Mouse (Mus musculus) cerebellum, postnatal 14 days (tissue): ENCODE measurements around the gene Inhba.

Experiments
- DNase-seq, 2 experiments: peaks; one replicate each; pipeline ENCODE4 v3.0.0; 2021; ENCODE audit warnings: mixed read lengths in 2 of 2

Gene Inhba

DNA sequence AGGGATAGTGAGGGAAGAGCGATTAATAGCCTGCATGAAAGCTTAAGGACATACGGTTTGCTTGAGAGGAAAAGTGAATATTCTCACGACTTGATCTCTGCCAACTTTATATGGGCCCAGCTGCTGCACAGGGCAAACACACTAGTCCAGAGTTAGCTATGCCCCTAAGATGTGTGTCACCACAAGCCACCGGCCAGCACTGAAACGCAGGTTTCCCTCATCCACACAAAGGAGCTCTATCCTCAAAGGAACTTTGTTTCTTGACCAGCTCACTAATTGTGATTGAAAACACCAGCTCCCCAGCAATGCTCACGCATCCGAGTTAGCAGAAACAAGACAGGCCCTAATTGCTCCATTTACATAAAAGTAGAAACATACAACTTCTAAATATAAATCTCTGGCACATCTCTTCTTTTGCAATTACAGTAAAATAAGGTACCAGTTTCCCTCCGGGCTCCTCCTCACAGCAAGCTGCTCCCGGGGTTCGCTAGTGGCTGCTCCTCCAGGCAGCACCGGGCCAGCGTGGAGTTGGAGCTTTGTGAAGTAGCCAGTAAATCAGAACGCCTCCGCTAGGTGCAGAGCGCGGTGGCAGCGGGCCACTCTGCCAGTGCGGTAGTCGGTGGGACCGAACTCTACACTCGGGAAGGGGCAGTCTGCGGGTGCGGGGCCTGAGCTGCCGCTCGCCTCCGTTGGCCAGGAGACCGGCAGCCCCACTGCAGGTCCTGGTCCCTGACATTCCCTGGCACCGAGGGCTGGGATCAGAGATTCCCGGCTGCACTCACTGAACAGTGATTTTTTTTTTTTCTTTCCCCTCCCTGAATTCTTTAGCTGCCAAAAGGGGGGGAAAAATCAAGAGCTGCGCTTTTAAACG lies at the start of gene Inhba:
TSS of gene Inhba (plus strand) at position 480 of the 871 bp plus-strand sequence.
- peak; percentile 68 to 71 for DNase-seq

GRCm38 (mm10) chr13:15976584-15976983 lies 35.1 kb upstream of the Inhba start:
- no peak for DNase-seq

- no peak for DNase-seq
These were observed 32.1 kb upstream of the Inhba start for GRCm38 (mm10) chr13:15979551-15979950.

- no peak for DNase-seq
These were observed 29.6 kb upstream of the Inhba start for GRCm38 (mm10) chr13:15982041-15982440.

DNA sequence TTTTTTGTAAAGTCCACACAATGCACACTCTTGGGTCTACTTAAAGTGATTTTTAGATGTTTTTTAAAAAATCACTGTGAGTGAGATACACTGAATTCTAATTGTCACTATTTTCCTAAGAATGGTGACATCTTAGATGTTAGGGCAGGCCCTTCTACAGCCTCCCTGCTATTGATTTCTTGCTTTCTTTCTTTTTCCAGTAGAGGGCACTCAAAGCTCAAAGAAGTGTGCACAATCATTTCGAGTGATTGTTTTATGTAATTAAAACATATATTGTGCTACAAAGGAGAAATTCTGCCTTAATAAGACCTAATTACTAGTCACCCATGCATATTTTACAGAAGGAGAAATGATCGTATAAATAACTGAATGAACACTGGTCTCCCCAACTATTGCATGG lies 25.9 kb upstream of the Inhba start:
- no peak for DNase-seq

- no peak for DNase-seq
These were observed 25.5 kb upstream of the Inhba start for GRCm38 (mm10) chr13:15986172-15986571.

- no peak for DNase-seq
These were observed 16.3 kb upstream of the Inhba start for GRCm38 (mm10) chr13:15995314-15995713.

DNA sequence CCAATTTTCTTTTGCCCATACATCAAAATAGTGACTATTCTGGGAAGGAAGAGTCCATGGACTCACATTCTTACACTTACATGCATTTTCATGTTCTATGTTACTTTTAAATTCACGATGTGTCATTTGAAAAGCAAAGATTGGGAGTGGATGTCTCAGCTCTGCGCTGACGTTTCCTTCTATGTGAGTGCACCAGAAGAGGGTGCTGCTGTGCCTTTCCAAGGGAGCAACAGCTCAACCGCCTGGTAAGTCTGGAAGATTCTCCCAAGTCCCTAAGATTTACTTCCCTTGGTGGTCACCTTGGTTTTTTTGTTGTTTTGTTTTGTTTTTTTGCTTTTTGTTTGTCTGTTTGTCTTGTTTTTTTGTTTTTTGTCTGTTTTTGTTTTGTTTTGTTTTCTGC lies 6.1 kb upstream of the Inhba start:
- DNase-seq, result peak; percentile 68 to 74

GRCm38 (mm10) chr13:16007748-16008147 lies 3.9 kb upstream of the Inhba start:
- no peak for DNase-seq

DNA sequence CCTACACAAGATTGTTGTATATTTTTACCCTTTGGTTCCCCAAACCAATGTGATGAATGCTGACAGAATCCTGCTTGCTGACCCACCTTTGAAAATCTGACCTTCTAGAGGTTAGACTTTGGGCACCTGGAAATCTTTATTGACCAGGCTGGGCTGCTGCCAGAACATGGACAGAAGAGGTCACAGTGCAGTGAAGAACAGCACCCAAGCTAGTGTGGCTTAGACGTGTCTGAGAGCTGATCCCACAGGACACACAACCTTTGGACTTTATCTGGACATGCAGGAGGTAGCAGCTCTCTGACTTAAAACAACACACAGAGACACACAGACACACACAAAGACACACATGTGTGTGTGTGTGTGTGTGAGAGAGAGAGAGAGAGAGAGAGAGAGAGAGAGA lies 3.3 kb upstream of the Inhba start:
- no peak for DNase-seq

- no peak for DNase-seq
These were observed 1.7 kb upstream of the Inhba start for GRCm38 (mm10) chr13:16009766-16010465.

DNA sequence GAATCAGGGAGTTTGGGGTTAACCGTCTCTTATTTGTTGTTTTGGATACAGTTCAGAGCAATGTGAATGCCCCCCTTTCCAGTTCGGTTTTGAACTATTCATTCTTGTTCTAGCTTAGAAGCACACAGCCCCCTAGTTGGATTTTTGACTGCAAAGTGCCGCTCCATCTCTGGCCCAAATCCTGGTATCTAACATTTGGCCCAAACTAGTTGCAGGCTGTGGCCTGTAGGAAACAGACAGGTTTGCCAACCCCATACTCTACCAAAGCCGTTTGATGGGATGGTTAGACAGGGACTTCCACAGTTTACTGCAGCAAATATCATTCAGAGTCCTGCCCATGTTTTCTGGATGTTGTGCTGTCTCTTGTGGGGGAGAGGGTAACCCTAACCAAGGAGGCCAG lies 1.1 kb upstream of the Inhba start:
- no peak for DNase-seq

DNA sequence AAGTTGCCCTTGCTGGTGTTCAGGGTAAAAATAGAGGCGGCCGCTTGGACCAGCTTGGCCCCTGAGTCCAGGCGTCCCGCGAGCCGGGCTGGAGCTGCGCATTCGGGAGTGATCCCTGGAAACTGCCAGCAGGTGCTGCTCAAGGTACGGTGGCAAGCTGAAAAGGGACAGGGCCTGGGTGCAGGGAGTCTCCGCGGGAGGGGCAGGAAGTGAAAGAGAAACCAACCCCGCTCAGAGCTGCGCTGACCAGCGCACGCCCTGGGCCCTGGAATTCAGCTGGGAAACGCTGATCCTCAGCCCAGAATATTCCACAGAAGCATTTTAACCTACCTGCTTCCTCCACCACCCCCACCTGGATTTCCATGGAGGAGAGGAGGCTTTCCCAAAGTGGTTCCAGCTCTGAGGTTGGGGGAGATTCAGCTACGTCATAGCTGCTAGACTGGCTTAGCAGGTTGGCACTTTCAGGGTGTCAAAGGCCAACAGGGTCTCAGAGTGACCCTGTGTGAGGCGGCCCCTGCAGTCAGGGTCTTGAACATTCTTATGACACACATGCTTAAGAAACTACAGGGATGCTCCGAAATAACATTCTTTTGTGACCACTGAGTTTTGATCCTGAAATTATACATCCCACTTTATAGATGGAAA lies 714 bp downstream of the Inhba start:
- peak; percentile 79 to 80 for DNase-seq

DNA sequence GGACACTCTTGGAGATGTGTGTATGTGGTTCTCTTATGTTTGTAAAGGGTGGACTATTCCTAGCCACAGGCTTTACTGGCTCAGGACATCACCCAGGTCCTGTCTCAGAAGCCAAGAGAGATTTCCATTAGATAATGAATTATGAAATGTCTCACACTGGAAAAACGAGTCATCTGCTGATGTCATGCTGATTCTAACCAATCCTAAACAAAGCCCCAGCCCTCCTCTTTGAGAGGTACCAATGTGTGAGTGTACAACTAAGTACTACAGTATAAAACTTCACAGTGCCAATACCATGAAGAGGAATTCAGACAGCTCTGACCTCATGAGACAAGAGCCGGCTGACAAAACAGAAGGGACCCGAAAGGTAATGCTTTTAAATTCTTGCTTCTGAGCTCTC lies 2.5 kb downstream of the Inhba start:
- no peak for DNase-seq

GRCm38 (mm10) chr13:16016506-16016905 lies 4.9 kb downstream of the Inhba start:
- DNase-seq, result no peak

- DNase-seq, result no peak
These were observed 5.7 kb downstream of the Inhba start for GRCm38 (mm10) chr13:16017338-16017737.

DNA sequence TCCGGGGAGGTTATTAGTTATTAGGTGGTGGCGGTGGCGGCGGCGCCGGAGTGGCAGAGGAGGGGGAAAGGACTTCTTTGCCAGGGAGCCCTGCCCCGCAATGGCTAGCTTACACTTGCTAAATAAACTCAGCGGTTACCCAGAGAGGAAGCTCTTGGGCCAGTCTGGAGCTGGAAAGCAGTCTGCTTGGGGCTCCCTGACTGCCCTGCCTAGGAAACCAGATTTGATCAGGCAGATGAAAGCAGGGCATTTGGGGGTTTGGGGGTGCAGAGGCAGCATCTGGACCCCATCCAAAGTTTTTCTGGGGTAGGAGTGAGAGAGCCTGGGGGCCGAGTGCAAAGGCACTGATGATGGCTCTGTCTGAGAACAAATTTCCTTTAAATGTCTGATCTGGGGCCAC lies 6.1 kb downstream of the Inhba start:
- no peak for DNase-seq

DNA sequence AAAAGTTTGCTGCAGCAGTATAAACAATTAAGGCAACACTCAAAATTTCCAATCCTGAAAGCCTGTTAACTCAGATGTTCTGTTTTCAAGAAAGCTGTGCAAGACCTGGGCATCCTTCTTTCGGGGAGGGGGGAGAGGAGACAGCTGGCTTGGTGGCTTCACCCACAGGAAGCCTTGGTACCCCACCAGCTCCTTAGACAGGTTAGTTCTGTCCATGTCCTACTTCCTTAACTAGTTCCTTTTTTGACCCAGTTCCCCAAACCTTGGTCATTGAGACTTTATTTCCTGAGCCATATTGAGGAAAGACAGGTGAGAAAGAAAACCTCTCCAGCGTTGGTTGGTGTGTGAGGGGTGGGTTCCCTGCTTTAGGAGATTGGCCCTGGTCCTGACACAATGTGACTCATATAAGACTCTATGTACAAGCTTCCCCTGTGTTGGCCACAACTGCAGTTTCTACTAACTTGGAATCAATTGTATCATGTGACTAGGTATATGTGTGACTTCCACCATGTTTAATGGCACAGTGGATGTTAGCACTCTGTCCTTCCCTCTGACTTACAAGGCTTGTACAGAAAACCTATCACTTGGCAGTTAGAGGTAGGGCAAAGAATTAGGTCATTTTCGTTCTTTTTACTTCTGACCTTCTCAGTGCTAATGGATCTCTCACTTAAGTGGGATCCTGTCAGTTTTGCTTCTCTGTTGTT lies 7.3 kb downstream of the Inhba start:
- DNase-seq, result no peak

- DNase-seq, result peak; percentile 73 to 81
These were observed 9.0 kb downstream of the Inhba start for GRCm38 (mm10) chr13:16020659-16021058.

GRCm38 (mm10) chr13:16021181-16021580 lies 9.5 kb downstream of the Inhba start:
- no peak for DNase-seq

- DNase-seq, result no peak
These were observed 10.2 kb downstream of the Inhba start for GRCm38 (mm10) chr13:16021849-16022248.

- DNase-seq, result no peak
These were observed 10.9 kb downstream of the Inhba start for GRCm38 (mm10) chr13:16022536-16022935.
